Mouse (Mus musculus) limb, embryonic 15.5 days (tissue): Measurements from ENCODE around the gene Apol7a. TPM values are rescaled to one million over a fixed set of nuclear protein-coding genes. Genes with fewer than 3 reads are reported as not detected.

Experiments
- ATAC-seq: fragments of 200-750 bp; cut with Nextera tagmentation; 2 replicates; pipeline ENCODE4 v1.8.0; 2017; ENCODE audit warnings: low read depth, moderate TSS enrichment; ENCODE audit not compliant: insufficient number of reproducible peaks, low FRiP score, low TSS enrichment
- H3K27ac ChIP-seq: fragments of 300-500 bp; sonication (generic); 2 replicates; pipeline ENCODE4 v1.5.1; 2015; ENCODE audit warnings: moderate library complexity, mild to moderate bottlenecking, inconsistent platforms
- H3K27me3 ChIP-seq: fragments of 300-500 bp; sonication (generic); 2 replicates; pipeline ENCODE4 v1.6.1; 2015; ENCODE audit warnings: inconsistent platforms
- H3K36me3 ChIP-seq: fragments of 300-500 bp; sonication (generic); 2 replicates; pipeline ENCODE4 v1.6.1; 2015; ENCODE audit warnings: inconsistent platforms
- H3K4me1 ChIP-seq: fragments of 300-500 bp; sonication (generic); 2 replicates; pipeline ENCODE4 v1.6.1; 2015; ENCODE audit warnings: inconsistent platforms
- H3K4me2 ChIP-seq: fragments of 300-500 bp; sonication (generic); 2 replicates; pipeline ENCODE4 v1.6.1; 2015; ENCODE audit warnings: mild to moderate bottlenecking, inconsistent platforms
- H3K4me3 ChIP-seq: fragments of 300-500 bp; sonication (generic); 2 replicates; pipeline ENCODE4 v1.5.1; 2015; ENCODE audit warnings: mild to moderate bottlenecking, inconsistent platforms
- H3K9ac ChIP-seq: fragments of 300-500 bp; sonication (generic); 2 replicates; pipeline ENCODE4 v1.6.1; 2015; ENCODE audit warnings: inconsistent platforms
- H3K9me3 ChIP-seq: fragments of 300-500 bp; sonication (generic); 2 replicates; pipeline ENCODE4 v1.6.1; 2016; ENCODE audit warnings: inconsistent platforms
- WGBS: fragments of 180-500 bp; shearing (Covaris S2); methylation state at CpG from one replicate; pipeline ENCODE4 v1.1.7; 2015; 5-methylcytosine and 5-hydroxymethylcytosine counted together
- polyA plus RNA-seq: library from polyadenylated mRNA; unstranded; fragments of >200 nt; fragmentation: Nextera tagmentation; extraction: Ambion mirVana; gene quantifications from 2 replicates; pipeline ENCODE4 v1.2.1, GENCODE M21; 2015

Apol7a gene
- polyA plus RNA-seq, 1 experiment from 2014 or later: 0.65 TPM

- Histone ChIP-seq H3K9me3 (no peaks in the 10 kb centered on the region), H3K9ac (no peak overlapping the region), H3K4me3 (peak overlapping the region; percentile 33), H3K27ac (peak overlapping the region; percentile 89), H3K36me3 (no peaks in the 10 kb centered on the region), H3K27me3 (no peaks in the 10 kb centered on the region), H3K4me2 (peak overlapping the region; percentile 53), H3K4me1 (peaks cover 42% of the 10 kb centered on the region)
- WGBS: 3% methylated on average over 27 of the region's 29 CpGs
- peak; percentile 91 for ATAC-seq
These were observed 40.4 kb downstream of the Apol7a start for GRCm38 (mm10) chr15:77358320-77359040.

GRCm38 (mm10) chr15:77356248-77356810 is 42.6 kb downstream of the Apol7a start:
- ATAC-seq: no peak
- Histone ChIP-seq H3K9me3 (no peaks in the 10 kb centered on the region), H3K4me1 (peaks cover 38% of the 10 kb centered on the region), H3K4me3 (no peak overlapping the region), H3K27me3 (no peaks in the 10 kb centered on the region), H3K4me2 (peak overlapping the region; percentile 11), H3K27ac (peak overlapping the region; percentile 8; the same call in 1 of the 2 replicates), H3K36me3 (no peaks in the 10 kb centered on the region), H3K9ac (no peak overlapping the region)
- WGBS: 11% methylated on average over 11 of the region's 11 CpGs

GRCm38 (mm10) chr15:77354848-77355551 is 43.9 kb downstream of the Apol7a start:
- Histone ChIP-seq H3K36me3 (no peaks in the 10 kb centered on the region), H3K27me3 (no peaks in the 10 kb centered on the region), H3K9ac (no peak overlapping the region), H3K4me3 (no peak overlapping the region), H3K27ac (no peak overlapping the region), H3K4me2 (no peak overlapping the region), H3K9me3 (no peaks in the 10 kb centered on the region), H3K4me1 (peaks cover 38% of the 10 kb centered on the region)
- 87% methylated on average over 6 of the region's 6 CpGs for whole genome bisulfite sequencing
- no peak for ATAC-seq

- no peak overlapping the region for H3K4me3 ChIP-seq
These were observed 44.4 kb downstream of the Apol7a start for GRCm38 (mm10) chr15:77354496-77354847.

GRCm38 (mm10) chr15:77353764-77354163 is 45.1 kb downstream of the Apol7a start:
- no peaks in the 10 kb centered on the region for H3K9me3 ChIP-seq
- no peaks in the 10 kb centered on the region for H3K36me3 ChIP-seq
- no peak for ATAC-seq
- no peak overlapping the region for H3K9ac ChIP-seq
- H3K27me3 ChIP-seq: no peaks in the 10 kb centered on the region
- no peak overlapping the region for H3K4me2 ChIP-seq
- H3K27ac ChIP-seq: no peak overlapping the region
- 25% methylated on average over 4 of the region's 4 CpGs for WGBS
- peaks cover 29% of the 10 kb centered on the region for H3K4me1 ChIP-seq
- H3K4me3 ChIP-seq: no peak overlapping the region

More at GRCm38 (mm10) chr15:77354496-77354847, 44.4 kb downstream of the Apol7a start:
- no peak overlapping the region for H3K9ac ChIP-seq
- no peak overlapping the region for H3K4me2 ChIP-seq
- H3K9me3 ChIP-seq: no peaks in the 10 kb centered on the region
- H3K36me3 ChIP-seq: no peaks in the 10 kb centered on the region
- ATAC-seq: no peak
- peaks cover 35% of the 10 kb centered on the region for H3K4me1 ChIP-seq
- no peak overlapping the region for H3K27ac ChIP-seq
- 59% methylated on average over 4 of the region's 4 CpGs for WGBS
- no peaks in the 10 kb centered on the region for H3K27me3 ChIP-seq

- Histone ChIP-seq H3K9me3 (no peaks in the 10 kb centered on the region), H3K4me3 (no peak overlapping the region), H3K27ac (no peak overlapping the region), H3K4me1 (peaks cover 22% of the 10 kb centered on the region), H3K36me3 (no peaks in the 10 kb centered on the region), H3K9ac (no peak overlapping the region), H3K4me2 (no peak overlapping the region), H3K27me3 (no peaks in the 10 kb centered on the region)
- ATAC-seq: no peak
- WGBS: 59% methylated on average over 7 of the region's 7 CpGs
These were observed 46.0 kb downstream of the Apol7a start for GRCm38 (mm10) chr15:77352863-77353262.

GRCm38 (mm10) chr15:77350117-77350516 is 48.8 kb downstream of the Apol7a start:
- Histone ChIP-seq H3K27ac (no peak overlapping the region), H3K9me3 (no peaks in the 10 kb centered on the region), H3K27me3 (no peaks in the 10 kb centered on the region), H3K9ac (no peak overlapping the region), H3K4me2 (no peak overlapping the region), H3K4me1 (peaks cover 9% of the 10 kb centered on the region; the same call in 1 of the 2 replicates), H3K4me3 (no peak overlapping the region), H3K36me3 (no peaks in the 10 kb centered on the region)
- WGBS: 89% methylated on average over 7 of the region's 7 CpGs
- no peak for ATAC-seq

- H3K9me3 ChIP-seq: no peaks in the 10 kb centered on the region
- no peak overlapping the region for H3K4me2 ChIP-seq
- H3K36me3 ChIP-seq: no peaks in the 10 kb centered on the region
- no peak for ATAC-seq
- H3K4me3 ChIP-seq: no peak overlapping the region
- H3K9ac ChIP-seq: no peak overlapping the region
- 80% methylated on average over 7 of the region's 7 CpGs for WGBS
- peaks cover 18% of the 10 kb centered on the region for H3K4me1 ChIP-seq
- no peak overlapping the region; the same call in 1 of the 2 replicates for H3K27ac ChIP-seq
- H3K27me3 ChIP-seq: no peaks in the 10 kb centered on the region
These were observed 50.8 kb downstream of the Apol7a start for GRCm38 (mm10) chr15:77348146-77348545.

- ATAC-seq: peak; percentile 50; the same call in 1 of the 2 replicates
- Histone ChIP-seq H3K27ac (peak overlapping the region; percentile 85), H3K4me2 (peak overlapping the region; percentile 47), H3K9ac (0 out of 2 replicates have a peak overlapping the region, but pooled peaks have one; percentile 33), H3K27me3 (no peaks in the 10 kb centered on the region), H3K36me3 (no peaks in the 10 kb centered on the region), H3K4me3 (peak overlapping the region; percentile 22), H3K4me1 (peaks cover 25% of the 10 kb centered on the region), H3K9me3 (no peaks in the 10 kb centered on the region)
- 16% methylated on average over 17 of the region's 17 CpGs for WGBS
These were observed 54.5 kb downstream of the Apol7a start for GRCm38 (mm10) chr15:77344127-77345125.

- H3K36me3 ChIP-seq: no peaks in the 10 kb centered on the region
- peak overlapping the region; percentile 47 for H3K4me2 ChIP-seq
- H3K9ac ChIP-seq: peak overlapping the region; percentile 33; the same call in 1 of the 2 replicates
- 4% methylated on average over 13 of the region's 13 CpGs for WGBS
- H3K27ac ChIP-seq: peak overlapping the region; percentile 85
- no peaks in the 10 kb centered on the region for H3K27me3 ChIP-seq
- H3K4me3 ChIP-seq: peak overlapping the region; percentile 22
- H3K9me3 ChIP-seq: no peaks in the 10 kb centered on the region
- peaks cover 25% of the 10 kb centered on the region for H3K4me1 ChIP-seq
- peak; percentile 24; the same call in 1 of the 2 replicates for ATAC-seq
These were observed 55.3 kb downstream of the Apol7a start for GRCm38 (mm10) chr15:77343527-77344091.
